Mouse (Mus musculus): ENCODE results near the gene Stab1.

DNA sequence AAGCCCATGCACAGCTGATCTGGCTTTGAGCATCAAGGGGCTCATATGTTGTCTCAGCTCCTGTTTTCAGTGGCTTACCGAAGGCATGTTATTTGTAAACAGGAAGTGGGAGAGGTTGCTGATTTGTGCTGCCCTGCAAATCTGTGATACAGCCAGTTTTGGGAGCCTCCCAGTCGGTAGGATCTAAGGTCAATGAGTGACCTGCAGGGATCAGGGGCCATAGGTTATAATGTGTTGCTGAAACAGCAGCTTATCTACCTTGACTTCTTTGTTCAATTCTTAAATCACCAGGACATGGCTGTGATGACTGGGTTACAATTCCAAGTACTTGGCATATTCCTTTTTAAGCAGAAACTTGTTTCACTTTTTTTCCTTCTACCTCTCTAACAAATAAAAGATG is 52.9 kb downstream of the Stab1 start:
- TF ChIP-seq CTCF (conservative IDR thresholded peaks at IDR 0.05; ENCODE audit: insufficient read depth, insufficient read length, low read depth, low read length) (no peak), POLR2A (IDR thresholded peaks at IDR 0.05; ENCODE audit: low read depth, low read length) (no peak)
